Mouse (Mus musculus) liver, adult 2 months (tissue): Measurements from ENCODE around the gene Aicda. TPM values are rescaled to one million over a fixed set of nuclear protein-coding genes. Genes with fewer than 3 reads are reported as not detected.
A peak's percentile ranks its signal among the peaks of the same experiment; 100 is the strongest.

Experiments used
- DNase-seq: peaks from one replicate; pipeline ENCODE4 v3.0.0-alpha.2; 2011; ENCODE audit warnings: low read depth, low spot score; ENCODE audit errors: extremely low read depth
- H3K27ac ChIP-seq: fragments of 200-500 bp; replicated peaks from 2 replicates; pipeline ENCODE4 v1.5.1; 2012; ENCODE audit warnings: low read depth, mild to moderate bottlenecking, control low read depth, inconsistent platforms, low read length; ENCODE audit not compliant: insufficient read depth
- H3K27me3 ChIP-seq: fragments of 200-500 bp; 2 replicates; pipeline ENCODE4 v1.6.1; 2012; ENCODE audit warnings: mild to moderate bottlenecking, moderate library complexity, low read length, inconsistent platforms; ENCODE audit not compliant: control insufficient read depth, insufficient read depth
- H3K36me3 ChIP-seq: fragments of 200-500 bp; 2 replicates; pipeline ENCODE4 v1.6.1; 2012; ENCODE audit warnings: low read length, inconsistent platforms; ENCODE audit not compliant: control insufficient read depth, insufficient read depth
- H3K4me1 ChIP-seq: fragments of 200-500 bp; 2 replicates; pipeline ENCODE4 v1.6.1; 2011; ENCODE audit warnings: low read length; ENCODE audit not compliant: control insufficient read depth, insufficient read depth
- H3K4me3 ChIP-seq: fragments of 200-500 bp; 2 replicates; pipeline ENCODE4 v1.5.1; 2011; ENCODE audit warnings: low read depth, mild to moderate bottlenecking, control low read depth, low read length, moderate library complexity; ENCODE audit not compliant: insufficient read depth
- H3K79me2 ChIP-seq: fragments of 200-500 bp; 2 replicates; pipeline ENCODE4 v1.6.1; 2012; ENCODE audit warnings: inconsistent platforms, mild to moderate bottlenecking, low read length, moderate library complexity; ENCODE audit not compliant: control insufficient read depth, insufficient read depth
- H3K9ac ChIP-seq: fragments of 200-500 bp; 2 replicates; pipeline ENCODE4 v1.6.1; 2012; ENCODE audit warnings: low read depth, mild to moderate bottlenecking, control low read depth, inconsistent platforms, low read length
- CTCF ChIP-seq: fragments of 200-500 bp; IDR thresholded peaks from 2 replicates; pipeline ENCODE4 v1.5.1; 2011; ENCODE audit warnings: low read depth, low read length, control low read depth
- POLR2A ChIP-seq: fragments of 200-500 bp; IDR thresholded peaks from 2 replicates; pipeline ENCODE4 v1.6.1; 2011; ENCODE audit warnings: low read length, control low read depth; ENCODE audit not compliant: insufficient read depth; ENCODE audit errors: extremely low read depth
- WGBS: fragments of 180-500 bp; shearing (Covaris S2); methylation state at CpG from one replicate; pipeline ENCODE4 v1.1.7; 2018; 5-methylcytosine and 5-hydroxymethylcytosine counted together
- polyA plus RNA-seq: library from polyadenylated mRNA; depleted of rRNA; stranded (reverse); fragments of >200 nt; gene quantifications from 2 replicates; pipeline ENCODE4 v1.2.3, GENCODE M21; 2012
- total RNA-seq: library from RNA; depleted of rRNA; stranded (reverse); fragments of >200 nt; gene quantifications from 2 replicates; pipeline ENCODE4 v1.2.3, GENCODE M21; 2014

The Aicda gene
- total and polyA plus RNA-seq, 2 experiments: not detected

GRCm38 (mm10) chr6:122592905-122593304 is 39.3 kb downstream of the Aicda start:
- TF ChIP-seq POLR2A (no peak), CTCF (peak; percentile 9; the same call in 1 of the 2 replicates)

GRCm38 (mm10) chr6:122595637-122596036 is 42.0 kb downstream of the Aicda start:
- H3K9ac ChIP-seq: peak overlapping the region; percentile 23; the same call in 1 of the 2 replicates
- TF ChIP-seq CTCF (peak; percentile 55), POLR2A (no peak)
- H3K4me3 ChIP-seq: no peak overlapping the region
- H3K36me3 ChIP-seq: peaks cover 39% of the 10 kb centered on the region
- 11% methylated on average over 7 of the region's 7 CpGs for WGBS
- DNase-seq: peak; percentile 76
- peak overlapping the region; percentile 50 for H3K27ac ChIP-seq
- H3K27me3 ChIP-seq: no peaks in the 10 kb centered on the region
- peaks cover 31% of the 10 kb centered on the region for H3K4me1 ChIP-seq
- no peaks in the 10 kb centered on the region for H3K79me2 ChIP-seq

More at GRCm38 (mm10) chr6:122592905-122593304, 39.3 kb downstream of the Aicda start:
- H3K4me1 ChIP-seq: peaks cover 17% of the 10 kb centered on the region
- H3K27ac ChIP-seq: no peak overlapping the region
- H3K9ac ChIP-seq: no peak overlapping the region
- H3K79me2 ChIP-seq: no peaks in the 10 kb centered on the region
- DNase-seq: no peak
- WGBS: 94% methylated on average over 2 of the region's 2 CpGs
- H3K4me3 ChIP-seq: no peak overlapping the region
- no peaks in the 10 kb centered on the region for H3K27me3 ChIP-seq
- H3K36me3 ChIP-seq: peaks cover 49% of the 10 kb centered on the region

- TF ChIP-seq POLR2A (no peak), CTCF (no peak)
Observed at GRCm38 (mm10) chr6:122596608-122597007, 43.0 kb downstream of the Aicda start.

GRCm38 (mm10) chr6:122598014-122598413 is 44.4 kb downstream of the Aicda start:
- H3K4me3 ChIP-seq: peak overlapping the region; percentile 18; the same call in 1 of the 2 replicates
- peak overlapping the region; percentile 93 for H3K27ac ChIP-seq

More at GRCm38 (mm10) chr6:122596608-122597007, 43.0 kb downstream of the Aicda start:
- DNase-seq: no peak
- no peak overlapping the region for H3K4me3 ChIP-seq
- H3K4me1 ChIP-seq: peaks cover 33% of the 10 kb centered on the region
- no peaks in the 10 kb centered on the region; the same call in 1 of the 2 replicates for H3K79me2 ChIP-seq
- H3K27ac ChIP-seq: peak overlapping the region; percentile 26; the same call in 1 of the 2 replicates
- 65% methylated on average over 7 of the region's 7 CpGs for WGBS
- H3K36me3 ChIP-seq: peaks cover 30% of the 10 kb centered on the region
- H3K27me3 ChIP-seq: no peaks in the 10 kb centered on the region
- peak overlapping the region; percentile 11; the same call in 1 of the 2 replicates for H3K9ac ChIP-seq

GRCm38 (mm10) chr6:122598436-122598835 is 44.8 kb downstream of the Aicda start:
- 10% methylated on average over 6 of the region's 6 CpGs for WGBS
- no peak for TF ChIP-seq POLR2A
- no peak for TF ChIP-seq CTCF
- Histone ChIP-seq H3K27ac (peak overlapping the region; percentile 93), H3K27me3 (no peaks in the 10 kb centered on the region), H3K9ac (peak overlapping the region; percentile 63; the same call in 1 of the 2 replicates), H3K79me2 (no peaks in the 10 kb centered on the region; the same call in 1 of the 2 replicates), H3K4me1 (peaks cover 35% of the 10 kb centered on the region), H3K36me3 (peaks cover 22% of the 10 kb centered on the region), H3K4me3 (no peak overlapping the region)
- peak; percentile 99 for DNase-seq

More at GRCm38 (mm10) chr6:122598014-122598413, 44.4 kb downstream of the Aicda start:
- Histone ChIP-seq H3K4me1 (peaks cover 33% of the 10 kb centered on the region), H3K36me3 (peaks cover 24% of the 10 kb centered on the region), H3K9ac (peak overlapping the region; percentile 63), H3K79me2 (no peaks in the 10 kb centered on the region; the same call in 1 of the 2 replicates), H3K27me3 (no peaks in the 10 kb centered on the region)
- DNase-seq: no peak
- TF ChIP-seq CTCF (no peak), POLR2A (no peak)
- WGBS: 10% methylated on average over 4 of the region's 4 CpGs
